Comparison of ENCODE assay signal across 8 mouse cellular contexts in the genomic region with DNA sequence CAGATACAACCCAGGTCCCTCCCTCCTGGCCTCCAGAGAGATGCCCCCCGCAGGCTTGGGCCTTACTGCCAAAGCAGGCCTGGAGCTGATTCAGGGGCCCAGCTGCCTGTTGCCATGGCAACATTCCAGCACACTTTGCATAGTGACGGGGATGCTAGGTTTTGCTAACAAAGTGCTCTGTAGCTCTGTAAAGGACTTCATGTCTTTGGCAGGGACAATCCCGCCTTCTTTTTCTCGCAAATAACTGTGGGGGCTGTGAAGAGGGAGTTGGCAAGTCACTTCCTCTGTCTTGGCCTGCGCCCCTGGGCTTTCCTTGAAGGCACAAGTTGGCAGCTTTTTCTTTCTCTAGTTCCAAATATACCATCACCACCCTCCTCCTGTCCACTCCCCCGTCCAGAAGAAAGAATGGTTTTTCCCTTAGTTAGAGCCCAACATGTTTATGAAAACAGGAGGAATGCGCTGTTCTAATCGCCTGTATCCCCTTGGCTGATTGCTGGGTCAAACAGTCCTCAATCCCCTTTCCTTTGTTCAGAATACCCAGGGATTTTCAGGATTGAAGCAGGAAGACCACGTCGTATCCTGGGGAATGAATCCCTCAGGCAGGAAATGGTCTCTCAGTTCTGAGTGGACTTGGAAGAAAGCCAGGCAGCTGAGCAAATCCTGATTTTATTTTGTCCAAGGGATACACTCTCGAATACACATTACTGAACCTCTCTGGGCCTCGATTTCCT.
A peak's percentile ranks its signal among the peaks of the same experiment; 100 is the strongest.
DNase-seq lines count a peak whose midpoint lies in the region; ATAC-seq lines count a peak whose summit lies in the region.

No protein-coding gene starts in this region.

- H3K4me1 ChIP-seq in embryonic facial prominence, embryonic 12.5 days, result peaks cover 5% of the 10 kb centered on the region; the same call in 1 of the 2 replicates
- H3K4me1 ChIP-seq in heart, embryonic 10.5 days, result 0 out of 2 replicates have a peak, but pooled peaks cover 3% of the 10 kb centered on the region
- 0 out of 2 replicates have a peak, but pooled peaks cover 7% of the 10 kb centered on the region for H3K4me1 ChIP-seq in lung, embryonic 15.5 days

- no peak overlapping the region for H3K4me3 ChIP-seq in embryonic facial prominence, embryonic 12.5 days
- H3K4me3 ChIP-seq in heart, embryonic 10.5 days, result no peak overlapping the region
- no peak overlapping the region for H3K4me3 ChIP-seq in lung, embryonic 15.5 days

- H3K4me2 ChIP-seq in embryonic facial prominence, embryonic 12.5 days (replicated peaks), result no peak overlapping the region
- H3K4me2 ChIP-seq in lung, embryonic 15.5 days, result 0 out of 2 replicates have a peak overlapping the region, but pooled peaks have one; percentile 15

- H3K9ac ChIP-seq in embryonic facial prominence, embryonic 12.5 days, result no peak overlapping the region
- no peak overlapping the region for H3K9ac ChIP-seq in lung, embryonic 15.5 days

- no peaks in the 10 kb centered on the region for H3K36me3 ChIP-seq in embryonic facial prominence, embryonic 12.5 days
- no peaks in the 10 kb centered on the region for H3K36me3 ChIP-seq in heart, embryonic 10.5 days
- no peaks in the 10 kb centered on the region for H3K36me3 ChIP-seq in lung, embryonic 15.5 days

- 38% methylated on average over 12 of the region's 12 CpGs for WGBS in embryonic facial prominence, embryonic 12.5 days
- 43% methylated on average over 12 of the region's 12 CpGs for WGBS in heart, embryonic 10.5 days
- WGBS in lung, embryonic 15.5 days, result 21% methylated on average over 12 of the region's 12 CpGs

- no peaks in the 10 kb centered on the region for H3K9me3 ChIP-seq in embryonic facial prominence, embryonic 12.5 days
- no peaks in the 10 kb centered on the region for H3K9me3 ChIP-seq in heart, embryonic 10.5 days
- no peaks in the 10 kb centered on the region for H3K9me3 ChIP-seq in lung, embryonic 15.5 days

- DNase-seq in cerebellum, adult 11 months, result peak; percentile 31
- no peak for DNase-seq in heart, embryonic 10.5 days (ENCODE audit: low spot score)
- peak; percentile 54 for DNase-seq in kidney, postnatal 10 days
- peak; percentile 83 to 89 for DNase-seq in right cerebral cortex, postnatal 10 days (ENCODE audit: low spot score in 2 of 2)
- no peak for DNase-seq in liver

- H3K27ac ChIP-seq in embryonic facial prominence, embryonic 12.5 days, result 0 out of 2 replicates have a peak overlapping the region, but pooled peaks have one; percentile 17
- peak overlapping the region; percentile 52 for H3K27ac ChIP-seq in heart, embryonic 10.5 days
- peak overlapping the region; percentile 74 for H3K27ac ChIP-seq in lung, embryonic 15.5 days

- peaks cover 4% of the 10 kb centered on the region; the same call in 1 of the 2 replicates for H3K27me3 ChIP-seq in embryonic facial prominence, embryonic 12.5 days
- peaks cover 27% of the 10 kb centered on the region; the same call in 1 of the 2 replicates for H3K27me3 ChIP-seq in heart, embryonic 10.5 days (ENCODE audit: insufficient read depth, poor library complexity, severe bottlenecking)
- H3K27me3 ChIP-seq in lung, embryonic 15.5 days, result peaks cover 5% of the 10 kb centered on the region; the same call in 1 of the 2 replicates

- no peak for ATAC-seq in cerebellum, adult (ENCODE audit: insufficient number of reproducible peaks, low FRiP score, low TSS enrichment)
- ATAC-seq in embryonic facial prominence, embryonic 12.5 days (ENCODE audit: insufficient number of reproducible peaks, insufficient read depth, low FRiP score, low TSS enrichment), result no peak
- ATAC-seq in lung, embryonic 15.5 days (ENCODE audit: borderline replicate concordance, extremely low read depth, low FRiP score, low TSS enrichment), result peak; percentile 84

Comparison
In these comparisons a context has a peak if more than half of its experiments do, and no peak if none do; other contexts are left out.
1. DNase-seq: peak in cerebellum, adult 11 months (single experiment), kidney, postnatal 10 days (single experiment) and right cerebral cortex, postnatal 10 days (2 of 2); none in heart, embryonic 10.5 days (single experiment) and liver (single experiment).
2. H3K27ac ChIP-seq: peak in every context shown above with its lines; median percentile 74 in lung, embryonic 15.5 days; 52 in heart, embryonic 10.5 days; 17 in embryonic facial prominence, embryonic 12.5 days.